Mouse (Mus musculus): ENCODE data around the gene Lamp5. TPM values are rescaled to one million over a fixed set of nuclear protein-coding genes. Genes with fewer than 3 reads are reported as not detected.

Lamp5 gene
- polyA plus RNA-seq, 1 experiment from 2014 or later = 0.43 TPM

DNA sequence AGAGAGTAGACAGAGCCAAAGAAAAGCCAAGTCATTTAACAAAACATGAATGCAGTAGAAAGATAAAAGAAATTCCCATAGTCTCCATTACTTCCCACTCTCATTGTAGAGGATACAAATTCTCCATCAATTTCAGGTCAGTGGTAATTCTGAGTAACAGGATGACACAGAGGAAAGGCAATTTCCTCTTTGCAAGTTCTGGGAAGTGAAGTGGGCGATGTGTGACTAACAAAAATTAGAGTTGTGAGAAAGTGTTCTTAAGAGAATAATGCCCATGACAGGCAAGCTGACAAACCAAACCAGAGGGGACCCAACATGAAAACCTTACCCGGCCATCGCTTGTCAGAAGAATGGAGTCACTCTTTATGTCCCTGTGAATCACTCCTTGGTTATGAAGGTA is 45.1 kb downstream of the Lamp5 start:
- Histone ChIP-seq H3K4me3 (replicated peaks) (no peak overlapping the region), H3K9me3 (replicated peaks) (no peaks in the 10 kb centered on the region), H3K4me2 (replicated peaks) (no peak overlapping the region), H3K9ac (no peak overlapping the region), H3K27me3 (no peaks in the 10 kb centered on the region), H3K36me3 (no peaks in the 10 kb centered on the region), H3K4me1 (no peaks in the 10 kb centered on the region), H3K27ac (replicated peaks) (no peak overlapping the region)
- 82% methylated on average over 3 of the region's 3 CpGs for WGBS
- no peak for ATAC-seq (ENCODE audit: insufficient number of reproducible peaks, low FRiP score, low TSS enrichment, low read depth)

DNA sequence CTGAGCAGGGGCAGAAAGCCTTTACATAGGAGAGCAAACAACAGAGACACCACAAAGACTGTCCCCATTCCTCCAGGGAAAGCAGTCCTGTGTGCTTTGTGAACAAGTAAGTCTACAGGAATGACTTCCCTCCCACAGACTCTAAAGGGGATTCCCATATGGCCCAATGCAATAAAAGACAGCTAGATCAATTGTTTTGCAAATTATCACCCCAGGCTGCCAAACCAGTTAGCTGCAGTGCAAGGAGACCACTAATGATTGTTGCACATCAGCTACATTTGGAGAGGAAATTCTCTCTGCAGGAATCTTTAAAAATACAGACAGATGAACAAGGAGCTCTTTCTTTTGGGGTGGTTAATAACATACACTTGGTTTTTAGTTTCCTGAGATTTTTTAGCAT is 55.6 kb downstream of the Lamp5 start:
- H3K27me3 ChIP-seq = no peaks in the 10 kb centered on the region
- ATAC-seq (ENCODE audit: insufficient number of reproducible peaks, low FRiP score, low TSS enrichment, low read depth) = no peak
- no peak overlapping the region for H3K4me3 ChIP-seq (replicated peaks)
- H3K27ac ChIP-seq (replicated peaks) = no peak overlapping the region
- H3K9ac ChIP-seq = no peak overlapping the region
- H3K4me2 ChIP-seq (replicated peaks) = no peak overlapping the region
- no peaks in the 10 kb centered on the region for H3K36me3 ChIP-seq
- peaks cover 4% of the 10 kb centered on the region; the same call in 1 of the 2 replicates for H3K4me1 ChIP-seq
- H3K9me3 ChIP-seq (replicated peaks) = no peaks in the 10 kb centered on the region

DNA sequence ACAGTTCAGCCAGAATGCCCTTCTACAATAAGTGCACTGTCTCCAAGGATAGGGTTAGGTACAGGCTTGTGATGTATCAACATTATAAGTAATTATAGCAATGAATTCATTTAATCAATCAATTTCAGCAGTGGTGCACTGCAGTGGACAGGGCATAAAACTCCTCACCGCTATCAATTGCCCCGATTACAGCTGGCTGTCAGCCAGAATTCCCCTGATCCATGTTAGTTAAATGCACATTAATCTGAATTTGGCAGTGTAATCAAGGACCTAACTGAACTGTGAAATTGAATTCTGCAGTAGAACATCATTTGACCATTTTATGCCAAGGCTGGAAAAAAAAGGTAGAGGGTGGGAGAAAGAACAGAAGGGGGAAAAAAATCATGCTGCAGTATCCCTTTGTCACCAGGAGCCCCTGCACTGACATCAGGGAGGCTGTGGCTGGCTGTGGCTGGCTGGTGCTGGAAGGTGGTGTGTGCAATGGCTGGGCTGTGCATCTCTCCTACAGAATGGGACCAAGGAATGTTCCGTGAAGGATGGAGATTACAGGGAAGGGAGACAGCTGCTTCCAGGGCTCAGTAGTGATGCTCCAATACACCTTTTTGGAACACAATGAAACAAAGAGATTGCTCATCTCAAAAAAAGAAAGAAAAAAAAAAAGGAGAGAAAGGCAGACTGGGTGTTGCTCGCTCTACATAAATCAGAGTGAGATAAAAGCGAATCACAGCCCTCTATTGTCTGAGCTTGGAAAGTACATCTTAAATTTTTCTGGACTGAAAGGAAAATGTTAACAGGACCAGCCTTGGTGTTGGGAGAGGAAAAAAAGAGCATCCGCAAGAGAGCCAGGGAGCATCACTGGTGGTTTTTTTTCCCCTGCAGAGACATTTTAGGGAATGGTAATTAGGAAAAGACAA is 56.3 kb downstream of the Lamp5 start:
- 28% methylated on average over 6 of the region's 6 CpGs for WGBS
- H3K9me3 ChIP-seq (replicated peaks) = no peaks in the 10 kb centered on the region
- no peak overlapping the region for H3K4me2 ChIP-seq (replicated peaks)

DNA sequence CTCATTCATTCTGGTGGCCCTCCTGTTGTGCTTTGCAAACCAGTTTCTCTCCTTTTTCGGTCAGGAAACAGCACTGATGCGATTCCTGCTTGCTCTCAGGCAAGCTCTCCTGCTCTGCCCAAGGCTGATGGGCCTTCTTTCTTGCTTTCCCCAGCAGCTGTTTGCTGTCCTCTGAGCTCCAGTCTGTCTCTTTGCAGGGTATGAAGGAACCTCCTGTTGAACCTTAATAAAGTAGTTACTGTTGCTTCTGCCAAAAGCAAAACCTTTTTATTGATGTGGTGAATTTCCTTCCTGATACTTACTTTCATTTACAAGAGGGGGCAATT is 57.0 kb downstream of the Lamp5 start:
- ATAC-seq (ENCODE audit: insufficient number of reproducible peaks, low FRiP score, low TSS enrichment, low read depth) = no peak
- Histone ChIP-seq H3K27ac (replicated peaks) (no peak overlapping the region), H3K4me2 (replicated peaks) (no peak overlapping the region), H3K9me3 (replicated peaks) (no peaks in the 10 kb centered on the region), H3K27me3 (no peaks in the 10 kb centered on the region), H3K4me3 (replicated peaks) (no peak overlapping the region), H3K9ac (no peak overlapping the region), H3K4me1 (peaks cover 4% of the 10 kb centered on the region; the same call in 1 of the 2 replicates), H3K36me3 (no peaks in the 10 kb centered on the region)
- 15% methylated on average over 2 of the region's 2 CpGs for WGBS

More for the DNA sequence above, 56.3 kb downstream of the Lamp5 start:
- no peak for ATAC-seq (ENCODE audit: insufficient number of reproducible peaks, low FRiP score, low TSS enrichment, low read depth)
- Histone ChIP-seq H3K9ac (no peak overlapping the region), H3K36me3 (no peaks in the 10 kb centered on the region), H3K4me1 (peaks cover 4% of the 10 kb centered on the region; the same call in 1 of the 2 replicates), H3K4me3 (replicated peaks) (no peak overlapping the region), H3K27ac (replicated peaks) (no peak overlapping the region), H3K27me3 (no peaks in the 10 kb centered on the region)

DNA sequence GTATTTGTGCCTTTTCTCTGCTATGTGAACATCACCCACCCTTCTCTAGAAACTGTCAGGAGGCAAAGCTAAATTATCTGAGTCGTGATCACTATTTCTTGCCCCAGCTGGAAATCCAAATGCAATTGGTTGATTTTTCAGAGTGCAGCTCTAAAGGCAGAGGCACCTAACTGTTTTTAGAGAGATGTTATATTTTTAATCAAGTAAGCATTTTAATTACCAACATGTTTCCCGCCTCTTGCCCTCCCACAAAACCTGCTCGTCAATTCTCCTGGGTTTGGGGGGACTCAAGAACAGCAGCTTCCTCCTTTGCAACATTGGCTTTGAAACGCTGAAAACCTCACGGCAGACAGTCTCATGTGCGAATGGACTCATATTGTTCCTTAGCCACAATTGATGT is 61.3 kb downstream of the Lamp5 start:
- Histone ChIP-seq H3K36me3 (no peaks in the 10 kb centered on the region), H3K27ac (replicated peaks) (no peak overlapping the region), H3K9me3 (replicated peaks) (no peaks in the 10 kb centered on the region), H3K4me3 (replicated peaks) (no peak overlapping the region), H3K4me2 (replicated peaks) (no peak overlapping the region), H3K9ac (no peak overlapping the region), H3K4me1 (peaks cover 2% of the 10 kb centered on the region; the same call in 1 of the 2 replicates), H3K27me3 (no peaks in the 10 kb centered on the region)
- 78% methylated on average over 6 of the region's 6 CpGs for WGBS
- ATAC-seq (ENCODE audit: insufficient number of reproducible peaks, low FRiP score, low TSS enrichment, low read depth) = no peak

DNA sequence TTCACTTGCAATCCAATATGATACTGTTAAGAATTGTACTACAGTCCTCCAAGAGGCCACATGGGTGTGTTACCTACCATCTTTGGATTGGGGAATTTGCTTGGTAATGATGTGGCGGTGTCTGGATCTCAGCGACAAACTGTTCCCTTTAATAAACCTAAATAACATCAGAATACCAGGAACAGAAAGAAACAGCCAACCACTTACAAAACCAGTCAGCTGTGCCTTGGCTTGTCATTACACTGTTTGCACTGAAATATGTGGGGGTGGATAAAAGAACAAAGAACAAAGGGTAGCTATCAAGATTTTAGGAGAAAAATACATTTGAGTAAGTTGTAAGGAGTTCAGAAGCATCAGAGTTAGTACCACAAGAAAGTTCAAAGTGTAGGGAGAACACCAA is 66.0 kb downstream of the Lamp5 start:
- Histone ChIP-seq H3K27me3 (no peaks in the 10 kb centered on the region), H3K4me2 (replicated peaks) (no peak overlapping the region), H3K4me3 (replicated peaks) (no peak overlapping the region), H3K9me3 (replicated peaks) (no peaks in the 10 kb centered on the region), H3K36me3 (no peaks in the 10 kb centered on the region), H3K27ac (replicated peaks) (no peak overlapping the region), H3K9ac (no peak overlapping the region), H3K4me1 (no peaks in the 10 kb centered on the region)
- WGBS = 87% methylated on average over 2 of the region's 2 CpGs
- ATAC-seq (ENCODE audit: insufficient number of reproducible peaks, low FRiP score, low TSS enrichment, low read depth) = no peak
